Mouse (Mus musculus) frontal cortex, postnatal 25 days (tissue): Measurements from ENCODE around the gene Zfp385c.
"Not testable (repeated sequence)": the region's sequence is repeated elsewhere in the genome, so short reads cannot be mapped to it uniquely, and the experiment has no call there.

Experiments
- DNase-seq, 2 experiments: peaks; one replicate each; pipeline ENCODE4 v3.0.0; 2022; ENCODE audit warnings: low spot score in 2 of 2

Gene Zfp385c

GRCm38 (mm10) chr11:100628056-100628455, 64.2 kb downstream of the Zfp385c start:
- no peak for DNase-seq

GRCm38 (mm10) chr11:100626701-100627195, 65.5 kb downstream of the Zfp385c start:
- peak; percentile 60 to 66 for DNase-seq

- no peak for DNase-seq
Measured at GRCm38 (mm10) chr11:100625754-100626700, 66.2 kb downstream of the Zfp385c start.

DNA sequence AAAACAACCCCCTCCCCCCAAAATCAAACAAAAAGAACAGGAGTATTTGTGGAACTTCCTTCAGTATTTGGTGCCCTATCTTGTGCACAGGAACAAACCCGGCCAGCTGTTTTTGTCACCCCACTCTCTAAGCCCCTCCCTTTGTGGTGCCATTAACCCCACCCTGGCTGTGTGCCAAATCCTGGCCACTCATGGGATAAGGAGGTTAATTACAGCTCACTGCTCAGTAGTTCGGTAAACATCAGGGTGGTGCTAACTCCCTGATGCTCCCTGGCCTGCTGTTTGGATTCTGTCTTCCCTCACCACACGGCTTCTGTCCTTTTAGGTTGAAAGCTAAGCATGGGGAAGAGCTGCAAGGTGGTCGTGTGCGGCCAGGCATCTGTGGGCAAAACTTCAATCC, 68.4 kb downstream of the Zfp385c start:
- DNase-seq, result no peak

DNA sequence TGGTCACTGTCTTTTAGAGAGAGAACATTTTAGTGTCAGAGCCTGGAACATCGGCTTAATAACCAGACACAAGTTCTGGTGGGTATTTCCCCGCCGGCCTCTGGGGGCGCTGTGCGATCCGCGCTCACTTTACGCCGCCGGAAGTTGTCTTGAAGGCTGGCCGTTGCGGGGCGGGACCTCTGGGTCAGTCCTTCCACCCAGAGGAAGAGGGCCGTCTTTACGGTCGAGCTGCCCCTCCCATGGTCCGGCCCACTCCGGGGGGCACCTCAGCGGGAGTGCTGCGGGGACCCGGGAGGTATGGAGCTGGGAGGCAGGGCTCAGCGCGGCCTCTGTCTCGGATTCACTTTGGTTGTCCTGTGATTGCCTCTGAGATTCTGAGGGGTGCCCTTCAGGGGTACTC, 69.5 kb downstream of the Zfp385c start:
- peak; percentile 92 to 96 for DNase-seq

- no peak for DNase-seq
Measured at GRCm38 (mm10) chr11:100619982-100620381, 72.3 kb downstream of the Zfp385c start, which contains the start of gene Dnajc7. TSS of gene Dnajc7 (minus strand) at chr11:100620168.

DNA sequence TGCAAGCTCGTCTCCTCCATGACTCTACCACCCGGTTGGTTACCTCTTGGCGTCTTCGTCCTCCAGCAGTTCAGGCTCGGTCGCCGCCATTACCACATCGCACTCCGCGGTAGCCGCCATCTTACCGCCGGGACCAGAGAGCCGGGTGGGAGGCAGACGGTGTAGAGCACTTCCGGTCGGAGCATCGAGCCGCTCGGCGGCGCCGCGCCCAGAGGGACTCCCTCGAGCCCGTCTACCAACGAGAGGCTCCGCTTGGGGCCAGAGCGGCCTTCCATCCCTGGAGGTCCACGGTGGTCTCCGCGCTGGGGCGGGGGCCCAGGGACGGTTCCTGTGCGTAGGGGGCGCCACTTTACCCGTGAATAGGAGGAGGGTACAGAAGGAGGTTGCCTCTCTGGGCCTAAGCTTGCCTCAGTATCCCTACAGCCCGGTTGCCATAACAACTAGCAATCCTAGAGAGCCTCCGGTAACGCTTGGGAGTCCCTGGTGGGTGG, 72.7 kb downstream of the Zfp385c start:
- peak; percentile 92 to 94 for DNase-seq

DNA sequence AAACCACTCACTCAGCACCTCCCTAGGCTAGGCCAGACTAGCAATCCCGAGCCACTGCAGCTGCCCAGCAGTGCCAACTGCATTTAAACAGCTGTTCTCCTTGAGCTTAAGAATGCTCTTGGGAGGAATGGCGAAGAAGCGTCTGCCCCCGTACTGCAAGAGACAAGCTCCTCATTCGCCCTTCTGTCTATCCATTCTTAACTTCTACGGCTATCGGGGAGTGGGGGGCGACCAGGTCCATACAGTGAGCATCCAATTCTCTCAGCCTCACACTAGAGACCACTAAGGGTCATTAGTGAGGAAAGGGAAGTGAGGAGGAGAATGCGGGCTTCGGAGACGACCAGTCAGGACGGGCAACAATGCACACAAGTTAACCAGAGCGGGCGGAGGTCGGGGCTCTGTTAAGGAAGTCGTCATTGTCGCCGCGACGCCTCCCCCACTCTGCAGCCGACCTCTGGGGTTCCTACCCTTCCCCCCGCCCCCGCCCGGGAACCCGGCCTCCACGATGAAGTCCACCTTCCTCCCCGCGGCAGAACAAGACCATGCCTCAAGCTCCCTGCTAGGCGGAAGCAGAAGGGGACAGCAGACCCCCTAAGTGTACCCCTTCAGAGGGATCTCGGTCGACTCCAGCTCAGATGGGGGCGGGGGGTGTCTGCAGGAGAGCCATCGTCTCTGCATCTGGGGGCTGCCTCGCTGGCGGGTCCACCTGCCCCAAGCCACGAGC, 73.3 kb downstream of the Zfp385c start, which contains the start of gene Nkiras2:
TSS of gene Nkiras2 (plus strand) at position 484 of the 724 bp plus-strand sequence.
- DNase-seq, result peak in 1 of 2 experiments; percentile 22

- no peak for DNase-seq
Measured at GRCm38 (mm10) chr11:100617480-100617879, 74.8 kb downstream of the Zfp385c start.

- DNase-seq, result not testable (repeated sequence)
Measured at GRCm38 (mm10) chr11:100616836-100617235, 75.4 kb downstream of the Zfp385c start.

DNA sequence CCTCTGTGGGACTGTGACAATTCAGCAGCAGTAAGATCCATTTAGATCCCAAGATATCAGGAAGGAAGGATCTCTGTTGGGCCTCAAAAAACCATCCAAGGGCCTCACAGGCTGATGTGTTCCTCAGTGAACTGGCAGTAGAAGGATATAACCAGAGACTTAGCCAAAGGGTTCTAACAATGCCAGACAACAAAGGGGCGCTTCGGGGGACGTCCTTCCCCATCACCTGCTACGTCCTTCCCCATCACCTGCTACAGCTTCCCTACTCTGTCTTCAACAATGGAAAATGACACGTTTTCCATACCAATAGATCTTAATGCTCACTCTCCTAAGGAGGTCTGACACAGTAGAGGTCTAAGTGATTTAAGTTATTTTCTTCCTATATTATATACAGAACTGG, 75.9 kb downstream of the Zfp385c start:
- no peak for DNase-seq

- DNase-seq, result no peak
Measured at GRCm38 (mm10) chr11:100613241-100613640, 79.0 kb downstream of the Zfp385c start.

GRCm38 (mm10) chr11:100611627-100612026, 80.6 kb downstream of the Zfp385c start:
- no peak for DNase-seq

DNA sequence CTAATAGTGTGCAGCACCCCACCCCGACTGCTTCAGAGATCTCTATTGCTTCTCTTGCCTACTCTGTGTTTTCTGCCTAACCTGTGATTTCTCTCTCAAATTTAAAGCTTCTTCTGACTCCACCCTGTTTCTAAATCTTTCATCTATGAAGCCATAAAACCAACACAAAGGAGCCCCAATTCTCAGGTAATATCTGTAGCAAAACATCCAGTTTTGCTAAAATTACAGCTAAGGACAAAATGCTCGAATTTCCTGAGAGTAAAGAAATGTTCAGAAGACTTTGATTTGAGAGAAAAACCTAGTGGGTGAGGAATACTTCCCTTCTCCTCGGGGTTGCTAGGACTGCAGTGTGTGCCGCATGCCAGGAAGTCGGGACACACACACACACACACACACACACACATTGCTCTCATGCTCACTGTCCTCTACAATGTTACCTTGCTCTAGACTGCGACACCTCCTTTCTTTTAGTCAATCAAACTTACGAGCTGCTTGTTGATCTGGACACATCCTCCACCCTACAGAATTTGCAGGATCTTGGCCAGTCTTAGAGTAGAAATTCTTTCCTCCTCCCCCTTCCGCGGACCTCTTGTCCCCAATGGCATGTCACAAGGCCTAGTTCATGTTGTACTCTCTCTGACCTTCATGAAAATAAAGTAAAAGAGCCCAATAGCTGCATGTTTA, 82.1 kb downstream of the Zfp385c start:
- DNase-seq, result no peak

- DNase-seq, result no peak
Measured at GRCm38 (mm10) chr11:100609355-100609996, 82.8 kb downstream of the Zfp385c start.

- DNase-seq, result no peak
Measured at GRCm38 (mm10) chr11:100608796-100609195, 83.5 kb downstream of the Zfp385c start.

- no peak for DNase-seq
Measured at GRCm38 (mm10) chr11:100607121-100607520, 85.1 kb downstream of the Zfp385c start.

DNA sequence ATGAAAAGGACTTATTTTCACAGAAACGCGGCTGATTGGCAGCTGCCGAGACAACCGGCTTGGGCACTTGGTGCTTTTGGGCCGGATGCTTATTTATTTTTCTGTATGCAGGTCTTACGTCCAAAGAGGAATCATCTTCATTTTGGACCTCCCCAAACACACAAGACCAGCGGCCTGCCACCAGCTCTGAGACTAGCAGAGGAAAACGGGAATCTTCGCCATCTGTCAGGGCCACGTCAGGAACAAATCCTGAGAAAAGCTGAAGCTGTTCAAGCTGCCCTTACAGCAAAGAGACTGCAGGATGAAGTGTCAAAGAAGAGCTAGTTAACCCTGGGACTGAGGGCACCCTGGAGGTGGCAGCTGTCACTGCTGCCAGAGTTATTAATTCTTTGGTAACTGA, 86.8 kb downstream of the Zfp385c start:
- no peak for DNase-seq

GRCm38 (mm10) chr11:100604321-100605005, 87.8 kb downstream of the Zfp385c start:
- no peak for DNase-seq

GRCm38 (mm10) chr11:100603813-100604212, 88.4 kb downstream of the Zfp385c start:
- no peak for DNase-seq
